Comparison of ENCODE assay signal across 23 mouse cellular contexts in genomic region chr7:119230971-119231370, GRCm38 (mm10). TPM values are rescaled to one million over a fixed set of nuclear protein-coding genes. Genes with fewer than 3 reads are reported as not detected.
"Had no signal": no experiment of that assay in that cellular context is flagged by ENCODE, and none has a peak within 500 bp of the region (broad histone marks: within the 10 kb centered on the region; RNA-seq: fewer than 3 reads in every experiment).

No protein-coding gene starts in this region.

- H3K4me3 ChIP-seq: lung, embryonic 15.5 days; megakaryocyte, embryonic 14.5 days; midbrain, embryonic 13.5 days; midbrain, embryonic 15.5 days; neural tube, embryonic 12.5 days; stomach, embryonic 15.5 days had no signal

- H3K4me1 ChIP-seq: lung, embryonic 15.5 days; megakaryocyte, embryonic 14.5 days; midbrain, embryonic 13.5 days; midbrain, embryonic 15.5 days; neural tube, embryonic 12.5 days; stomach, embryonic 15.5 days had no signal

- H3K27me3 ChIP-seq: lung, embryonic 15.5 days; megakaryocyte, embryonic 14.5 days; midbrain, embryonic 13.5 days; midbrain, embryonic 15.5 days; neural tube, embryonic 12.5 days; stomach, embryonic 15.5 days had no signal

- H3K9me3 ChIP-seq: lung, embryonic 15.5 days; midbrain, embryonic 13.5 days; midbrain, embryonic 15.5 days; neural tube, embryonic 12.5 days; stomach, embryonic 15.5 days had no signal

- H3K27ac ChIP-seq: lung, embryonic 15.5 days; macrophage; midbrain, embryonic 13.5 days; midbrain, embryonic 15.5 days; neural tube, embryonic 12.5 days; stomach, embryonic 15.5 days; stomach, postnatal 0 days had no signal

- H3K36me3 ChIP-seq: lung, embryonic 15.5 days; midbrain, embryonic 13.5 days; midbrain, embryonic 15.5 days; neural tube, embryonic 12.5 days; stomach, embryonic 15.5 days had no signal

- H3K9ac ChIP-seq: liver, postnatal 0 days; lung, embryonic 15.5 days; midbrain, embryonic 13.5 days; midbrain, embryonic 15.5 days; neural tube, embryonic 12.5 days; stomach, embryonic 15.5 days had no signal

- DNase-seq: liver, postnatal 0 days; lung, adult 2 months; lung, postnatal 14 days; lung, postnatal 36 days; right cerebral cortex, postnatal 14 days; thymus, adult 2 months; thymus, postnatal 25 days; thymus, postnatal 4 days had no signal

RNA-seq across cellular contexts. Expression of gene Gpr139, which starts 46.6 kb away (rescaled TPM):
- total RNA-seq: megakaryocyte progenitor cell, adult 5-6 weeks; monocyte, adult 5-6 weeks; neutrophil, adult 5-6 weeks had no signal
- polyA plus RNA-seq: liver, postnatal 0 days; lung, adult 2 months; lung, postnatal 0 days; macrophage; spleen, adult 2 months; stomach, embryonic 15.5 days; testis, adult 2 months; urinary bladder, adult 2 months had no signal
